Mouse (Mus musculus) lung, postnatal 25 days (tissue): ENCODE measurements at regions not wholly inside any gene's neighbourhood (a gene's known extent, or its start where the extent isn't known, plus 50 kb on each side); places are given as distances from the start of the nearest gene placed in this dataset.
A peak's percentile ranks its signal among the peaks of the same experiment; 100 is the strongest.
"Not testable (repeated sequence)": the region's sequence is repeated elsewhere in the genome, so short reads cannot be mapped to it uniquely, and the experiment has no call there.

Source experiments
- DNase-seq: peaks from one replicate; pipeline ENCODE4 v3.0.0; 2022; ENCODE audit warnings: low spot score

DNA sequence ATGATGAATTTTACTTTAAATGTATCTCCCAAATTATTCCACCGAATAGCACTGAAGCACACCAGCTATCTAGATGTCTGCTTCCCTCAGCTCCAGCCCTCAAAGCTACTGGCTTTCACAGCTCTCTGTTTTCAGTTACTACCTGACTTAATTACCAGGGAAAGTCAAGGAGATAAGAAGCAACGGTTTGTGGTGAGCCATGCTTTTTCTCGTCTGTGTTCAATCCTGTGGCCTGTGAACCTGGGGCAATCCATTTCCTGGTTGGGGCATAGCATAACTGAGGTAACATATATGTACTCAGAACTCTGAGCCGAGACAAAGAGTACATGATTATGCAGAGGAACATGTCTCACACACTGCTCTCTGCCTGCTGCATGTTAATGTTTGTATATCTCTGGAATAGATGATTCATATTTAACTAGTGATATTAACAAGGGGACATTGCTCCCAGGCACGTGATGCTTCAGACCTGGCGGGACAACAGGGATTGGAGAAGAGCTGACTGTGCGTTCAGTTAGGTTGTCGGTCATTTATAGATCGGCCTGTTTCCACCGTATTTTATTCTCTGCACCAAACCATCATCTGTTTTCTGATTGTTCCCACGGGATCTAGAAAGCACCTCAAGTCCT, 453.3 kb downstream of the Dad1 start:
- DNase-seq = no peak

DNA sequence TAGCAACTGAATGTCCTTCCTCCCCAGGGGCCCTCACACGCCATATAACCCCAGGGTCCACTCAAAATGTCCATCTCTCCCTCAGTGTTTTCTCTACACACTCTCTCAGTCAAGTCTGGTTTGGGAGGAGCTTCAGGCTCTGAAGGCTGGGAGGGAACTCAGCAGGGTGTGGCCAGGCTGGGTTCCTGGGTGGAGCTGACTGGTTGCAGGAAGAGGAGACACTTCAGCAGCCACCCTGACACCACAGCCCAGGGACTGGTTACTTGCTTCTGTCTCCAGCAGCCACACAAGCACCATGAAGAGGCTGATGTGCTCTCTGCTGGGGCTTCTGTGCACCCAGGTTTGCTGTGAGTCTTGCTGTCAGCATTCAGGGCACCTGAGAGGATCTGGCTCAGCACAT, 458.7 kb downstream of the Dad1 start:
- not testable (repeated sequence) for DNase-seq

DNA sequence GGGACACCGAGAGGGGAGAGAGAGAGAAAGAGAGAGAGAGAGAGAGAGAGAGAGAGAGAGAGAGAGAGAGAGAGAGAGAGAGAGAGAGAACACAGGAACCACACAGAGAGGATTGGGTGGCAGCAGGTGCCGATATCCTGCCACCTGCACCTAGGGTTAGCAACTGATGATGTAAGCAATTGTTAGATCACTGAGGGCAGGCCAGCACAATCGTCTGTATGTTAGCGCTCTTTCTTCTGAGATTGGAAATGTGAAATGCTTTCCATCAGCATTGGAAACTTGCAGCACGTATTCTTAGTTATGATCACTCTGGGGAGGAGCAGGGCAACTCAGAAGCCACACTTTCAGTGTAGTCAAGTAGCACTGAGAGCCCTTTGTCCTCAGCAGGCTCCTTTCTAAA, 459.4 kb downstream of the Dad1 start:
- DNase-seq = no peak

DNA sequence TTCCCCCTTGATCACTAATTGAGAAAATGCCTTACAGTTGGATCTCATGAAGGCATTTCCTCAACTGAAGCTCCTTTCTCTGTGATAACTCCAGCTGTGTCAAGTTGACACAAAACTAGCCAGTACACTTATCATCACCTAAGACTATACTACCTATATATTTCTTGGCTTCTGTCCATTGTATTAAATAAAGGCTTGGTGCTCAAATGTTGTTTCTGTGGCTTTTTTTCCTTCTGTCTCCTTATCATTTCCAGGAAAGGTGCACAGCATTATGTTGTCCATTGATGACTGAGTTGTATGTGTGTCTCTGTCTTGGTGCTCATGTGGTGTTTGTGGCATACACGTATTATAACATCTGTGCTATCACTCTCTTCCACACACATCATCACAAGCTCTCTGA, 461.5 kb downstream of the Dad1 start:
- DNase-seq = not testable (repeated sequence)

DNA sequence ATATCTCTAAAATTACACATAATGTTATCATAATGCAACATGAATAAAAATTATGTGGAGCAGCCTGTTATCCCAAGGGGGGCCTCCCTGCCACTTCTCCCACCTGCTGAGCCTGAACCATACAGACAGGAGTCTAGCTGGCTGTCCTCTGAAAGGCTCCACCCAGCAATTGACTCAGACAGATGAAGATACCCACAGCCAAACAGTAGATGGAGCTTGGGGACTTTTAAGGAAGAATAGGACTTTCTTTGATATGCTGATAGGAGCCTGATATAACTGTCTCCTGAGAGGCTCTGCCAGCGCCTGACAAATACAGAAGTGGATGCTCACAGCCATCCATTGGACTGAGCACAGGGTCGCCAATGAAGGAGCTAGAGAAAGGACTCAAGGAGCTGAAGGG, 468.4 kb downstream of the Dad1 start:
- not testable (repeated sequence) for DNase-seq

DNA sequence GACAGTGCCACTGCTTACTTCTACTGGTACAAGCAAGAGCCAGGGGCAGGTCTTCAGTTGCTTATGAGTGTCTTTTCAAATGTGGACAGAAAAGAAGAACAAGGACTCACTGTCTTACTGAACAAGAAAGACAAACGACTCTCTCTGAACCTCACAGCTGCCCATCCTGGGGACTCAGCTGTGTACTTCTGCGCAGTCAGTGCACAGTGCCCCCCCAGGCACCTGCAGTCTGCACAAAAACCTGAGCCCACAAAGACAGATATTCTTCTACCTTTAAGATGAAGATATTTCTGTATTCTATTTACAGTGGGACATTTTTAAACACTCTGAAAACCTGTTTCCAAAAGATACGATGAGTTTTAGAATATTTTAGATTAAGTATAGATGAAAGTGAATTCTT, 476.5 kb downstream of the Dad1 start:
- DNase-seq = no peak

DNA sequence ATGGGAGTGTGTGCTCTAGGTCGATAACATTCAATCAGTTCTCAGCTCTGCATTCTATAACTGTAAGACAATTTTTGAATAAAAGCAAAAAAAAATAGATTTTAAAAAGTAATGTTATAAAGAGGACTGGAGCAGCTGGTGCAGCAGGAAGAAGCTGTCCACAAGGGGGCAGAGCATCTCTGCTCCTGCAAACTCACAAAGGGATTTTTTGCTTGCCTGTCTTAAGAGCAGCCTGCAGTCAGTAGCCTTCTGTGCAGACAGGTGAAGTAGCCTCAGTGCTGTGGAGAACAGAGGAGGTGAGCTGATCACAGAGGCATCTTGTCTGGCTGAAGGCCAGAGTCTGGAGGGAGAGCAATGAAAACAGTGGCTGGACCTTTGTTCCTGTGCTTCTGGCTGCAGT, 477.2 kb downstream of the Dad1 start:
- peak; percentile 3 for DNase-seq

DNA sequence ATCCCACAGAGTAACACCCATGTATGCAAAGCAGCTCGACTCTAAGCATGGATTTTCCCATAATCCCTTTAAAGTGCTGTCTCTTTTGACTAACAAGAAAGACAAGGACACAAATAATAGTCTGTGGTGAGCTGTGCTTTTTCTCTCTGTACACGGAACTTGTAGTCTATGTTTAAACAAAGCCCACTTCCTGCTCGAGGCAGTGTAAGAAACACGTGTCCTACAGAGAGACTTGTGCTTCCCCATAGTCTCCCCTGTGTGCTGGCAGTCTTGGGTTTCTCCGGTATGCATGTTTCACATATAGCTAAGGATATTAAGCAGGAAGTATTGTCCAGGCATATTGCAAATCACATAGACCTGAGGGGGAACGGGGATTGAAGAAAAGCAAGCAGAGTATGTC, 487.4 kb downstream of the Dad1 start:
- DNase-seq = not testable (repeated sequence)

DNA sequence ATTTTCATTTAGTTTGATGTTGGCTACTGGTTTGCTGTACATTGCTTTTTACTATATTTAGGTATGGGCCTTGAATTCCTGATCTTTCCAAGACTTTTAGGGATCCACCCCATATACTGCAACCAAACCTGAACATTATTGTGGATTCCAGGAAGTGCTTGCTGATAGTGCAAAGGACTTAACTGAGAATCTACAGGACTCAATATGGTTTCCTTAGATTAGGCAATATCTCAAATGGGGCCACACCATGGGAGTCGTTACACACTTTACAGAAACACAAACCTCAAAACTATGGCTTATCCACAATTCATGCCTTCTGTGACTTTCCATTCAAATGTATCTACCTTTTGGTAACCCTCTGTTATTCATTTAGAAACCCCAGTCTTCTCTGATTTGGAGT, 488.0 kb downstream of the Dad1 start:
- not testable (repeated sequence) for DNase-seq

DNA sequence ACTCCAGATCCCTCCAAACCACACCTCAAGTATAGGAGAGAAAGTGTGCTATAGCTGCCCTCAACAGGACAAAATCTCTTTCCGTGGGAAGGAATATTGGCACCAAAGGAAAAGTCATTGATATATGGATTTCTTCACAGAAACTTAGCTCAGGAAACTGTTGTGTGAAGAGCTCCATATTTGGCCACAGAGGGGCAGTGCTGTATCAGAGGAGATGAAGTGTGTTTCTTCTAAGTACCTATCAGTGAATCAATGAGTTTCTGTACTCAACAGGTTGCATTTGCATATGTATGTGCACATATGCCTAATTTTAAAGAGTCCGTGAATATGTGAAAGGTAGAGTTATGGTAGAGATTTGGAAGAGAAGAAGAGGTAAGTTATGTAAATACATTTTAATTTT, 493.3 kb downstream of the Dad1 start:
- not testable (repeated sequence) for DNase-seq

DNA sequence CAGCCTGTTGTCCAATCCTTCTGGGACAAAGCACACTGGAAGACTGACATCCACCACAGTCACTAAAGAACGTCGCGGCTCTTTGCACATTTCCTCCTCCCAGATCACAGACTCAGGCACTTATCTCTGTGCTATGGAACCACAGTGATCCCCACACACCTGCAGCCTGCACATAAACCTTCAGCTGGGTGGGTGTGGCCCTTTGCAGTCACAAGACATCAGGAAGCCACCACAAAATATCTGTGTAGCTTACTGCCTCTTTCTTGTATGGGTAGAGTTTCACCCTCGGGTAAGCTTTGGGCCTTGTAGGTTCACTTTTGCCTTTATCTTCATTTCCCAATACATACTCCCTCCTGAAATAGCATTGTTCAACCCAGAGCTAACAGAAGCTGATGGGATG, 496.1 kb downstream of the Dad1 start:
- DNase-seq = not testable (repeated sequence)

DNA sequence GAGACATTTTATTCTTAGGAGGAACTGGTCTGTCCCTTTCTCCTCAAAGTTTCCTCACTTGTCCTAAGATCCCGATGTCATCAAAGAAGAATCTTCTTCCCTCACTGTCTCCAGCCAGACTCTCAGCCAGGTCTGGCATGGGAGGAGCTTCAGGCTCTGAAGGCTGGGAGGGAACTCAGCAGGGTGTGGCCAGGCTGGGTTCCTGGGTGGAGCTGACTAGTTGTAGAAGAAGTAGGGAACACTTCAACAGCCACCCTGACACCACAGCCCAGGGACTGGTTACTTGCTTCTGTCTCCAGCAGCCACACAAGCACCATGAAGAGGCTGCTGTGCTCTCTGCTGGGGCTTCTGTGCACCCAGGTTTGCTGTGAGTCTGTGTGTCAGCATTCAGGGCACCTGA, 496.8 kb downstream of the Dad1 start:
- DNase-seq = not testable (repeated sequence)

DNA sequence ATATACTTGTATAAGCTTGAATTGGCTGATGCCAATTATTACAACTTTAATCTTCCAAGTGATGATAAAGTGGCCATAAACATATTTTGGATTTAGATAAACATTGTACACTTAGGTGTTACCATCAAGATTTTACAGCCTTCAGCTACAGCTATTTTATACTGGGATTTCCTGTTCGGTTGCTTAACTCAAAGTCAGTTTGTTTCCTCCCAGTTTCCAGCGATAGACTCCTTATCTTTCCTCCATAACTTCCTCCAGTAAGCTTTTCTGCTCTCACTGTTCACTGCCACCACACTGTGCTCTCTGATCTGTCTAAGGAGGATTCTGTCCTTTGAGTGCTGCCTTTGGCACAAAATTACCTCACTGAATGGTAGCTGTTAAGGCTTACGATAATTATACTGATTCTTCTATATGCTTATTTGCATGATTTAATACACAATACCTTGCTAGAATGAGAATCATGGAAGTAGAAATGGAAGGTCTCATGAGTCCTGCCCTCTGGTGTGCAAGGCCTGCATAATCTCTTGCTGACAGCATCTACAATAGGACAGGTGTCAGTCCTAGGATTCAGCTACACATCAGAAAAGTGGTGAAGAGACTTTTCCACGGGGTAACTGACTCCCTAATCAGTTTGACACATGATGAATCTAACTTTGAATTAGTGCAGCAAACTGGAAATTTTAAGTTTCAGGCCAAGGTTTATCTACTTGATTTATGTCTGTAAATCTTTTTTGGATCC, 503.0 kb downstream of the Dad1 start:
- no peak for DNase-seq

DNA sequence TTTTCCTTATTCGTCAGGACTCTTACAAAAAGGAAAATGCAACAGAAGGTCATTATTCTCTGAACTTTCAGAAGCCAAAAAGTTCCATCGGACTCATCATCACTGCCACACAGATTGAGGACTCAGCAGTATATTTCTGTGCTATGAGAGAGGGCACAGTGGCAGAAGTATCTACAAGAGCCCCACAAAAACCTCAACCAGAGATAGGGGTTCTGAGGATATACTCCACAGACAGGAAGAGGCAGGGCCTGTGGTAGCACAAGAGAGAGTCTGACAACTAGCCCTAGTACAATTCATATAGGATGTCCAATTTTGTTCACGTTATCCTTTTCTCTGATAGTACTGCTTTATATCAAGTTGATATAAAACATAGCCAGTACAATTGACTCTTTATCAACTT, 510.4 kb downstream of the Dad1 start:
- not testable (repeated sequence) for DNase-seq

DNA sequence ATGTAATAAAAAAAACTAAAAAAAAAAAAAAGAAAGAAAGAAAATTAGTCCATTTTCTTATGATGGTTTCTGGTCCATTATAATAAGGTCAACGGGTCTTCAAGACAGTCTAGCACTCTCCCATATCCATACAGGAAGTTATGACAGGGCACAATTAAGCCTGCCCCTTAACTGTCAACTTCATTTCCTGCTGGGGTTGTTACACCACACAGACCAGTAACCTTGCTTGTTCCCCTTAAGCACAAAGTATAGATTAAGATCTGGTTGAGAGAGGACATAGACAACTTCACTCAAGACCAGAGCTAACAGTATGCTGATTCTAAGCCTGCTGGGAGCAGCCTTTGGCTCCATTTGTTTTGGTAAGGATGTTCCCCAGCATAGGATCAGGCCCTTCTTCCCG, 511.0 kb downstream of the Dad1 start:
- DNase-seq = not testable (repeated sequence)

DNA sequence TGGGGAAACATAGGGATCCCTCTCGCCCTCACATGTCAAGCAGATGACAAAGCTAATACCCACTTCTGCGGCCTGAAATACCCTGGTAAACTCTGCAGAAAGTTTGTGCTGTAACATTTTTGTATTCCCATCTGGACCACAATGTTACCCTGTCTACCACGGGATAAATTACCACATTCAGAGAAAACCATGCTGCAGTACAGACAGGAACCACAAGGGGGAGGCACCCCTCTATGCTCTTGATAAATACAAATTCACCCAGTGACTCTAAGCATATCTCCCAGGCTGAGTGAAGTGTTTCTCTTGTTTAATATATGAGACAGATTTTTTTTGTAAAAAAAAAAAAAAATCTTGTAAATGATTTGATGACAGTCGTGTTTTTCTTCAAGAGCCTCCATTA, 512.7 kb downstream of the Dad1 start:
- DNase-seq = peak; percentile 3

DNA sequence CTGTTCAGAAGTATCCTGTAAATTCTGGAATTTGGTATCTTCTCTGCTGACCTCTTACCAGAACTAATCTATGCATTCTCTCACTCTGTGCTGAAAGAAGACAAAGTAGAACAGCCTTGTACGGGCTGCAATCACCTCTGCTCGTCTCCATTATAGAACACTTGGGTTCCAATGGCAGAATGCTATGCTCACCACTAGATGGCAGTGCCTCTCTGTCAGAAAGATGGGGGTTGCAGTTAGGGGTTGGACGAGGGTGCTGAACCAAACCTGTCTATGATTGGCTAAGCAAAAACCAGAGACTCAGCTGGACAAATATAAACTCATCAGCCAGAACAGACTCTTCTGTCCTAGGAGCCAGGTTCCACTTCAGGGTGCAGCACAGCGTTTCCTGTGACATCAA, 515.9 kb downstream of the Dad1 start:
- DNase-seq = not testable (repeated sequence)

DNA sequence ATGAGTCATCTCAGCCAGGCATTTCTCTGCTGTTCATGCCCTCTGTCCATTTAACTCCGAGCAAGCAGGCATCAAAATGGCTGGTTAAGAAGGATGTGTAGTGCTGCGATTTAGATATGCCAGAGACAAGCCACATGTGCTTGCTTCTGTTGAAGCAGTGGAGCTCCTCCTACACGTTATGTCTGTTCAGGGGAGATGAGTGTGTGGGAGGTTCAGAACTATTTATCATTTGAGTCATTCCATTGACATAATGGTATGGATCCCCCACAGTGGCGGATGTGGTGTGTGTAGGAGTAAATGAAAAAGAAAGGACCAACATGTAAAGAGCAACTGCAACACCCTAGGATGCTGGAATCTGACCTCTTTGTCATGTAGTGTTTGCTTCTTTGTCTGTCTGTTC, 517.6 kb downstream of the Dad1 start:
- not testable (repeated sequence) for DNase-seq

DNA sequence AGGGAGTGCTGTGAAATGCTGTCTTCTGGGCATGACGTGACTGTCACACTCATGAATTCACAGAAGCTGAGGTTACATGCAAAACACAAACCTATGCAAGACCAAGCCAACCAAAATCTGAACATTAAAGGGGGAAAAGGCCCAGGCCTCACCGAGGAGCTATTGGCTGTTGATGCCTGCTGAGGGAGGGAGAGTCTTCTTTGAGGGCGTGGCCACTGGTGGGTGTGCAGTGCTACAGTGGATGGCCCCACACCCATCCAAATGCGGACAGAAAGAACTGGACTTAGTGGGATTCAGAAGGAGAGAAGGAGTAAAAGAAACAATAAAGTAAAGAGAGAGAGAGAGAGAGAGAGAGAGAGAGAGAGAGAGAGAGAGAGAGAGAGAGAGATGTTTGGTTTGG, 522.3 kb downstream of the Dad1 start:
- not testable (repeated sequence) for DNase-seq

DNA sequence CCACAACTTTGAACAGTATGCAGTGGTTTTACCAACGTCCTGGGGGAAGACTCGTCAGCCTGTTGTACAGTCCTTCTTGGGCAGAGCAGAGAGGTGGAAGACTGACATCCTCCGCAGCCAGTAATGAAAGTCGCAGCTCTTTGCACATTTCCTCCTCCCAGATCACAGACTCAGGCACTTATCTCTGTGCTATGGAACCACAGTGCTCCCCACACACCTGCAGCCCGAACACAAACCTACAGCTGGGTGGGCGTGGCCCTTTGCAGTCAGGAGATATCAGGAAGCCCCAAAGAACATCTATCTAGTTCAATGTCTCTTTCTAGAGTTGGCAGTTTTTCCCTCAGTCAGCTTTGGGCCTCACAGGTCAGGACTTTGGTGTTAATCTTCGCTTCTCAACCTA, 524.0 kb downstream of the Dad1 start:
- DNase-seq = not testable (repeated sequence)

DNA sequence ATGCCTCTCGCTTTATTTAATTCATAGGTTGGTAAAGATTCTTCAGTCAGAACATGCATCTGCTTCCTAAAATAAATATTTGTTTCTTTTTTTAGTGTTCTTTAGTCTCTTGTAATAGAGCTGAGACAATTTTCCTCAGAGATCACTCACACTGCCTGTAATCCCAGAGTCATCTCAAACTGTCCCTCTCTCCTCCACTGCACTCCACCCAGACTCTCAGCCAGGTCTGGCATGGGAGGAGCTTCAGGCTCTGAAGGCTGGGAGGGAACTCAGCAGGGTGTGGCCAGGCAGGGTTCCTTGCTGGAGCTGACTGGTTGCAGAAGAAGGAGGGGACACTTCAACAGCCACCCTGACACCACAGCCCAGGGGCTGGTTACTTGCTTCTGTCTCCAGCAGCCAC, 524.8 kb downstream of the Dad1 start:
- DNase-seq = not testable (repeated sequence)

DNA sequence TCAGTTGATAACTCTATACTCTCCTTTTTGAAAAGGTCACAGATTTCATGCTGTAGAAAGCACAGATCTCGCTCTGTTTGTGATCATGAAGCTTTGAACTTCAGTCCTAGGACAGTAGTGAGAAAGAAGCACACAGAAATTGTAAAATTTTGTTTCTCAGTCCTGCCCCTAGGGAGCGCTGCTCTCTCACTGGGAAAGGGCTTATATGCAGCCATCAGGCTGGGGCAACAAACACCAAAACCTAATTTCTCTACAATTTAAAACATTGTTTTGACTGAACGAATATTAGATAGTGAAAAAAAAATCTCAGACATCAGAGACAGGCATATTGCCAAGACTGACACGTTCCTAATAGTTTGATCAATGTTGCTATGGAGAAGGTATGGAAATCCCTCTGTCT, 527.0 kb downstream of the Dad1 start:
- DNase-seq = not testable (repeated sequence)

DNA sequence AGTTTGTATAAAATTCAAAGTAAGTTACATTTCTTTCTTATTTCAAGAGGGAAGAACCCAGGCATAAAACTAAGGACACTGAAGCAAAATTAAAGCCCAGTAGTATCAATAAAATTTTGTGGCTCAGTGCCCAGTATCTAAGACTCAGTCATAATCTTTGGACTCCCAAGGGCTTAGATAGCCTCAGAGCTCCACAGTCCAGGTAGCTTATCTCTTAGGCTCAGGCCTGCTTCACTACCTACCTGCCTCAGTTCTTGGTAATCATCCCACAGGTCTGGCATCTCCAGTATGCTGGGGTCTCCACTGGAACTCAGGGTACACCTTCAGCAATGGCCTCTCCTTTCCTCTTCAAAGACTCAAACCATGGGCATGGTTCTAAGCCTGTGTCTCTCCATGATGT, 530.3 kb downstream of the Dad1 start:
- not testable (repeated sequence) for DNase-seq

DNA sequence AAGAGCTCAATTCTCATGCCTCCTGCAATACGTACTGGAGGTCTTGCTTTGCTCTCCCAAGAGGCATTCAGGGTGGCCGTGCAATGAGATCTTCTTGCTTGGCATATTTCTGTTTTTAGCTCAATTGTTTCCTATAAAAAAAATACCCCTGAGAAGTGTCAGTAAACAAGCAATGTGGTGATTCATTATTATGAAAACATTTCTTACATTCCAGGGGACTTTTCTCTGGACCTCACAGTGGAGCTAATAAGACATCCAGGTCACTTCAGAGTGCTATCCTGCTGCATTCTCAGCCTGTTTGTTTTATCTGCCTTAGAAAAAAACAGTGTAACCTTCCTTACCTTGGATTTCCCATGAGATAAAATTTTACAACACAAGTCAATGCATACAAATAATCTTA, 532.0 kb downstream of the Dad1 start:
- not testable (repeated sequence) for DNase-seq
